Mouse (Mus musculus) gastrocnemius, adult 8-10 months (tissue): Measurements from ENCODE around the gene Gm6763. TPM values are rescaled to one million over a fixed set of nuclear protein-coding genes. Genes with fewer than 3 reads are reported as not detected.
"Not testable (repeated sequence)": the region's sequence is repeated elsewhere in the genome, so short reads cannot be mapped to it uniquely, and the experiment has no call there.

ENCODE experiments used
- DNase-seq, 2 experiments: peaks; one replicate each; pipeline ENCODE4 v3.0.0; 2022; ENCODE audit warnings: low spot score in 2 of 2
- total RNA-seq, 4 experiments: library from RNA; stranded (reverse); gene quantifications; 2 replicates each; pipeline ENCODE4 v1.2.4; 2022

The Gm6763 gene
- total RNA-seq, result not detected

GRCm38 (mm10) chr10:104151197-104151596 lies at the start of gene Gm6763:
Gene Gm6763 (plus strand): TSS chr10:104151497.
- not testable (repeated sequence) for DNase-seq

GRCm38 (mm10) chr10:104110044-104110443 lies 41.3 kb upstream of the Gm6763 start:
- DNase-seq, result no peak

GRCm38 (mm10) chr10:104118312-104118711 lies 33.0 kb upstream of the Gm6763 start:
- DNase-seq, result no peak

- DNase-seq, result not testable (repeated sequence)
Observed at GRCm38 (mm10) chr10:104142687-104143086, 8.6 kb upstream of the Gm6763 start, which contains the start of gene Gm21293. Gene Gm21293 (plus strand): TSS chr10:104142987.

- DNase-seq, result not testable (repeated sequence)
Observed at GRCm38 (mm10) chr10:104159706-104160105, 8.4 kb downstream of the Gm6763 start, which contains the start of gene Gm8764. Gene Gm8764 (plus strand): TSS chr10:104160006.

- DNase-seq, result not testable (repeated sequence)
Observed at GRCm38 (mm10) chr10:104168215-104168614, 16.9 kb downstream of the Gm6763 start, which contains the start of gene Gm21304. Gene Gm21304 (plus strand): TSS chr10:104168515.

- not testable (repeated sequence) for DNase-seq
Observed at GRCm38 (mm10) chr10:104176724-104177123, 25.4 kb downstream of the Gm6763 start, which contains the start of gene Gm21312. Gene Gm21312 (plus strand): TSS chr10:104177024.

GRCm38 (mm10) chr10:104185233-104185632 lies 33.9 kb downstream of the Gm6763 start, which contains the start of gene Gm20765:
Gene Gm20765 (plus strand): TSS chr10:104185533.
- DNase-seq, result not testable (repeated sequence)

GRCm38 (mm10) chr10:104193742-104194141 lies 42.4 kb downstream of the Gm6763 start, which contains the start of gene Gm4340:
Gene Gm4340 (plus strand): TSS chr10:104194042.
- DNase-seq, result not testable (repeated sequence)

Other genes starting within 250 kb of the Gm6763 start
- not detected for gene Gm21293, start 8.5 kb upstream of the Gm6763 start, total RNA-seq
- gene Gm8764, start 8.5 kb downstream of the Gm6763 start, total RNA-seq, result not detected
- not detected for gene Gm21304, start 17.0 kb downstream of the Gm6763 start, total RNA-seq
- not detected for gene Gm21312, start 25.5 kb downstream of the Gm6763 start, total RNA-seq
- not detected for gene Gm20765, start 34.0 kb downstream of the Gm6763 start, total RNA-seq
- gene Gm4340, start 42.5 kb downstream of the Gm6763 start, total RNA-seq, result not detected